Mouse (Mus musculus) brain, adult 2 months (tissue): ENCODE measurements around the gene Plac9a.
A peak's percentile ranks its signal among the peaks of the same experiment; 100 is the strongest.
"Not testable (repeated sequence)": the region's sequence is repeated elsewhere in the genome, so short reads cannot be mapped to it uniquely, and the experiment has no call there.

Experiments
- DNase-seq: peaks from one replicate; pipeline ENCODE4 v3.0.0; 2011; ENCODE audit warnings: low read depth, low spot score

Plac9a gene

GRCm38 (mm10) chr14:25903000-25903399, at the start of gene Plac9a:
Gene Plac9a, minus strand, starts transcription at chr14:25903100.
- not testable (repeated sequence) for DNase-seq

DNA sequence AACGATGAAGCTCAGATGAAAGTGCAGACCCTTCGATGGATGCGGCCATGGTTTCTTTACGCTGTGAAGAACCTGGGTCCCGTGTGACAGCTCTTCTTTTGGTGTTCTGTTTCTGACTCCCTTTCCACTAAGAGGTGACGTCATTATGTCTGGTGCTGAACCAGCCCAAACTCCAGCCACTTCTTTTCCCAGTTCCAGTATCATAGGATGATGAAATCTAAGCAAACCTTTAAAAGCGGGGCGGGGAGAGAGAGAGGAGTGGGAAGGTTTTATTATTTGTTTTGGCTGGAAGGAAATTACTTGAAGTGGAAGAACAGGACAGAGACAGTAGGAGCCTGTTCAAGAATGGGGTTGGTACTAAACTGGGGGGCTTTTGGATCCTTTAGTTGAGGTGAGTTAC, 35.1 kb upstream of the Plac9a start, which contains the start of gene Cphx1:
Gene Cphx1, plus strand, starts transcription at position 301 of the 400 bp plus-strand sequence.
- DNase-seq: not testable (repeated sequence)

DNA sequence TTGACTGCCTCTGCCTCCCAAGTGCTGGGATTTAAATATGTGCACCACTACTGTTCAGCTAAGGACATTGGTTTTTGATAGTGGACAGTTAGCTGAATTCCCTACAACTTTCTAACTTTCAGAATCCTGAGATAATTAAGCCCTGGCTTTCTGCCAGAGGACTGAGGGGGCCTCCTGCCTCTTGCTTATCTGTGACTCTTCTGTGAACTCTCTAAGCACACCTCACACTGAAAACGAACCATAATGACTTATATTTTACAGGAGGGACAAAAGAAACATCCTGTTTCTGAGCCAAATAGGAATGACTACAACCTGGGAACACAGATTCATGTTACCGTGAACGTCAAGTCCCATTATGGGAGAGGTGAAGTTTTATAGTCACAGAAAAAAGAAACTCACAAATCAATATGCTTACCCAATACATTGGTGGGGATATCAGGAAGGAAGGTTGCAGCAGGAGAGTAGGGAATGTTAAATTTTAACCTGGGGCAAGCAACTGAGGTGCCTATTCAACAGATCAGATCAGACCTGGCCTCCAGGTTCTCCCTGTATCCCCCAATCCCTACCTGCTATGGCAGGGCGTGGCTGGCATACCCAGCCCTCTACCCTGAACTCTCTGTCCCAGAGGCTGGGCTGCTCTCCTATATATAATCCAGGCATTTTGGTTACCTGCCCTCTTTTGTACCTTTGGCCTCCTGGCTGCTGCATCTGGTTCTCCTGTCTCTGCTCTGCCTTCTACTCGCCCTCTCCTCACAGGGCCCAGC, 34.1 kb upstream of the Plac9a start:
- not testable (repeated sequence) for DNase-seq

DNA sequence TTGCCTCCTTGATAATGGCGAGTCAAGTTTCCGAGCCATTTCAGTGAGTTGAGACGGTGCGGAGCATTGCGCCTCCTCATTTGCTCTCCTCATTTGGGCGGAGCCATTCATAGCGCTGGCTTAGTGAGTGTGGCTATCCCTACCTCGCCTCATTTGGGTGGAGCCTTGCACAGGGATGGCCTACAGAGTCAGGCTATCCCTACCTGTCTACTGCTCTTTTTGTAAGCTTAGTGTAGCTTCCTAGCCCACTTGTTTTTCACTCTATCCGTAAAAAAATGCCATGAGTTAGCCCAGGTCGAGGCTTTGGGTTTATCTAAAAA, 24.6 kb upstream of the Plac9a start, which contains the start of gene Tmem254a:
Gene Tmem254a, minus strand, starts transcription at position 111 of the 320 bp plus-strand sequence.
- DNase-seq: not testable (repeated sequence)

- DNase-seq: not testable (repeated sequence)
These were observed 24.1 kb upstream of the Plac9a start for GRCm38 (mm10) chr14:25926814-25927561.

DNA sequence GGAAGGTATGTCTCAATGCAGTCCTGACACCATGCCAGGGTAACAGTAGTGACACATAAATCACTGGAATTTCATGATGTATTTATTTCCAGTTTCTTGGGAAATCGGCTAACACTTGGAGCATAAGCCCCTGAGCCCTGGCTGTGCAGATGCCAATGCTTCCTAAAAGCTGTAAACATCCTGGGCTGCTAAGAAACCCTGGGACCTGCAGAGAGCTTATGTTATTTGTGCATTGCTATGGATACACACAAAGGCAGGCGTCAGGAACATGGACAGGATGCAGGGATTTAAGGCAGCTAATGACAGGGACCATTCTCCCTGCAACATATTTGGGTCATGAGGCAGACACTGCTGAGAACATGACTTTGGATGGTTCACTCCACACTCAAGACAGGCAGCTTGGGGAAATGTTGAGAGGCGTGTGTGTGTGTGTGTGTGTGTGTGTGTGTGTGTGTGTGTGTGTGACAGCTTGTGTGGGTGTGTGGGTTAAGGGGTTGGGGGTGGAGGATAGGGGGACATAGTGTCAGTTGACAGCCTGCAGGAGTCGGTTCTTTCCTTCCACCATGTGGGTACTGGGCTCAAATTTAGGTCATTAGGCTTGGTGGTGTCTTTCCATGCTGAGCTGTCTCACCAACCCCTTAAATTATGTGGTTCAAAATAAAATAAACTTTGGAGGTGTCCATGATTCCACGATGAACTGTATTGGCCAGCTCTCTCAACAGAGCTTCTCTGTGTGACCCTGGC, 15.7 kb upstream of the Plac9a start:
- not testable (repeated sequence) for DNase-seq

DNA sequence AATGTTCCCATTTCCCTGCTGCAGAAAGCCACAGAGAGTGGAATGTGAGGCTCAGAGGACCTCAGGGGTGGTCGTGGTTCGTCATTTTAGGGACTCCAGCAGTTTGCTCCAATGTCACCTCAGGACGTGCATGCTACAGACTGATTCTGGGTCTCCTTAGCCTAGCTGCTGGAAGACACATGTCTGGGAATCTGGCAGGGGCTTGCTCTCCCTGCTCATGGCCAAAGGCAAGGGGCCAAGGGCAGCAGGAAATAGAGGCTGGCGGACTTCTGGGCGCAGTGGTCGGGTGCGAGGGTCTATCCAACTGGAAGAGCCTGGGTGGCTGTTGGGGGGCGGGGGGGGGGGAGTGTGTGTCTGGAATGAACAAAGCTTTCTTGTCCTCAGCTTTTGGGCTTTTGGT, 6.1 kb upstream of the Plac9a start:
- DNase-seq: not testable (repeated sequence)

- not testable (repeated sequence) for DNase-seq
These were observed 4.4 kb upstream of the Plac9a start for GRCm38 (mm10) chr14:25907272-25907671.

GRCm38 (mm10) chr14:25905243-25905642, 2.3 kb upstream of the Plac9a start:
- not testable (repeated sequence) for DNase-seq

GRCm38 (mm10) chr14:25895686-25896085, 7.2 kb downstream of the Plac9a start:
- DNase-seq: not testable (repeated sequence)

- not testable (repeated sequence) for DNase-seq
These were observed 8.3 kb downstream of the Plac9a start for GRCm38 (mm10) chr14:25894566-25894965.

GRCm38 (mm10) chr14:25885886-25886285, 17.0 kb downstream of the Plac9a start:
- not testable (repeated sequence) for DNase-seq

- DNase-seq: not testable (repeated sequence)
These were observed 21.1 kb downstream of the Plac9a start for GRCm38 (mm10) chr14:25881769-25882168.

DNA sequence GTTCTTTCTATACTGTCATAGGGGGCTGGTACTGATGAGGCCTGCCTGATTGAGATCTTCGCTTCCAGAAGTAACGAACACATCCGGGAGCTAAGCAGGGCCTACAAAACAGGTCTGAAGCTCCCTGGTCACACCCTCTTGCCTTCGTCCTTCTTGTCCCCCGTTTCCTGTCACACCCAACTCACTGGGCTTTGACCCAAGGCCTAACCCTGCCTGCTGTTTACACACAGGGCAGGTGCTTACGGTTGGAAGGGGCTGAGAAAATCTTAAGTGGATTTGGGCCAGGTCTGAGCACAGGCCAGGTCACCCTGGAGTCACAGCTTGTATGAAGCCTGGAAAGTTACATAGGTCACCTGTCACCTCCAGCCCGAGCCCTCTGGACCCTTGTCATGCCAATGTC, 26.3 kb downstream of the Plac9a start:
- DNase-seq: not testable (repeated sequence)

- peak; percentile 81 for DNase-seq
These were observed 30.2 kb downstream of the Plac9a start for GRCm38 (mm10) chr14:25872461-25873415.

DNA sequence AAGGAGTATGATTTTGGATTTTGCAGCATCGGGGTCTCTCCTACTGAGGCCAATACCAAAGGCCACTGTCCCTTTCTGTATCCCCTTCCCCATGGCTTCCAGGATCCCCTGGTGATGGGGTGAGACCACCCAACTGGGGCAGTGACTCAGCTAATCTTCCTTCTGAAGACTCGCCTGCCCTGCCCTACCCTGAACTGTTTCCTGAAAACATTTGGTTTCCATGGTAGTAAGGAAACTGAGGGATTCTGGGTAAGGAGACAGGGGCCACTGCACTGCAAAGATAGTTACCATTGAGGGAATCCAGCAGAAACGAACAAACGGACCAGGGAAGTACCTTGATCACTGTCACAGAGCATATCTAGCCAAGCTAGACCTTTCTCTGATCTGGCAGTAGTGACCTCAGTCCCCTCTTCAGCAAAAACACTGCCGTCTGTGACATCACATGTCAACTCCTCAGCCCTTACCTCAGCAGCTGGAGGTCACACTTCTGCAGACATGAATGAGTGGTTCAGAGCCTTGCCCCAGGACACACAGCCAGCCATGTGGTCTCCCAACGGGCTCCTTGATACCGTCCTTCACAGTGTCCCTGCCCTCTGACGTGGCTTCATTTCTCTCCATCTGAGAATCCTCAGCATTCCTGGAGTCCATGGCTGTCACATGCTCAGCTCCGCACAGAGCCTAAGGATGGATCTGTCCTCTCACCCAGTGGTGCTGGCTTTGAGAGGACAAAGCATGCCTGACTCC, 33.6 kb downstream of the Plac9a start:
- DNase-seq: no peak

- no peak for DNase-seq
These were observed 34.2 kb downstream of the Plac9a start for GRCm38 (mm10) chr14:25868706-25869105.

DNA sequence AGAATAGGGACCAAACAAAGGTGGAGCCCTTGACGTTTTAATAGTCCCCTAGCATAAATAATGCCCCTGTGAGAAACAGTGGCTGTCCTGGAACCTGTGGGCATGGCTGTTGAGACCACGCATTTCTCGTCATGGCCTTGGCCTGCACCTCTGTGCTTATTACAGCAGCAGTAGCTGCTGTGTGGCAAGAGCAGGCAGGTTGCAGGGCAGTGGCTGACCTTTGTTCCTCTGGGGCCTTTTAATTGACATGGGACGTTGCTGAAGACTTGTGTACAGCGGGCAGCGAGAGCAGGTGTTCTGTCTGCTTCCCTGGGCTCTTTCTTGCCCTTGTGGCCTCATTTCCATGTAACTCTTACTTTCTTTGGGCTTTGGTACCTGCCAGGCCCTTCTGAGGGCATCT, 35.1 kb downstream of the Plac9a start:
- no peak for DNase-seq

DNA sequence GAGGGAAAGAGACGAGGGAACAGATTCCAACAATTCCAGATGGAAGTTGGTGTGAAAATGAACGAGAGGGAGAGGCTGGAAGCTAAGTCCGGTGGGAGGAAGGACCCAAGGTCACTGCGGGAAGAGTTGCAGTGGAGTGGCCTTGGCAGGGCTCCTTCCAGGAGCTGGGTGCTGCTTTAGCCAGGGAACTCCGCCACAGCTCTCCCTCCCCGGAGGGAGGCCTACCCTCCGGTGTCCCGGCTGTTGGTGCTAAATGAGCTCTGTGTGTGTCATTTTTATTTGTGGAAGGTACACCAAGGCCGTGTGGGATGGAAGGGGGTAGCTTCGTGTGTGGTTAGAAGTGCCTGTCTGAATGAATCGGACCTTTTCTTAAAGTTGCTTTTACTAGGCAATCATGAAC, 36.1 kb downstream of the Plac9a start:
- peak; percentile 59 for DNase-seq

DNA sequence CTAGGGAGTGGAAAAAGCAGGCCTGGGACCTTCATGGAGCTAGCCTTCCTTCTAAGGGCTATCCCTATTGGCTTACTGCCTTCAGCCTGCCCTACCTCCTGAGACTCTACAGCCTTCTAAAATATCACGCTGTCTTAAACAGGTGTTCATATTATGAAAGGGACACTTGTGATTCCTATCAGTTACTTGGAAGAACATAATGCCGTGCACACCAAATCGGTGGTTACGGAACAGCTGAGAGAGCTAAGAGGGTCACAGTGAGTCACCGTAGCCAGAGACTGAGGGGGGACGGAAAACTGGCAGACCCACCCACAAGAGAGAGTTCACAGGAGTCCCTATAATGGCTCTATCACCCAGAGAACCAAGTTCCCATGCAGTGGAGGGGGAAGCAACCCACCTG, 36.5 kb downstream of the Plac9a start:
- no peak for DNase-seq
